Mouse (Mus musculus): Measurements from ENCODE around the gene B4galnt4.

- TF ChIP-seq CTCF (IDR thresholded peaks at IDR 0.05; ENCODE audit: low read depth) (no peak), EP300 (IDR thresholded peaks at IDR 0.05; ENCODE audit: low read depth) (no peak)
These were observed 9.7 kb upstream of the B4galnt4 start for GRCm38 (mm10) chr7:141051060-141051685.
